Mouse (Mus musculus): ENCODE data around the gene Gm21834.

Gm21834 gene

DNA sequence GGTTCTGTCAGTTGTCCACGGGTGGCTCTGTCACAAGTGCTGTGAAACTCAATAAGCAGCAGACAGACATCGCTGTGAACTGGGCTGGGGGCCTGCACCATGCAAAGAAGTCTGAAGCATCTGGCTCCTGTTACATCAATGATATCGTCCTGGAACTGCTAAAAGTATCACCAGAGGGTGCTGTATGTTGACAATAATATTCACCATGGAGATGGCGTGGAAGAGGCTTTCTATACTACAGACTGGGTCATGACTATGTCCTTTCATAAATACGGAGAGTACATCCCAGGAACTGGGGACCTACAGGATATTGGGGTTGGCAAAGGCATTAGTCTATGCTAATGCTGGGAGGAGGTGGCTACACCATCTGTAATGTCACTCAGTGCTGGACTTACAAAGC lies at the start of gene Gm21834:
TSS of gene Gm21834 (minus strand) at position 101 of the 400 bp plus-strand sequence.
- no peak for DNase-seq (ENCODE audit: inconsistent age in 2 of 2, low spot score in 1 of 2)

DNA sequence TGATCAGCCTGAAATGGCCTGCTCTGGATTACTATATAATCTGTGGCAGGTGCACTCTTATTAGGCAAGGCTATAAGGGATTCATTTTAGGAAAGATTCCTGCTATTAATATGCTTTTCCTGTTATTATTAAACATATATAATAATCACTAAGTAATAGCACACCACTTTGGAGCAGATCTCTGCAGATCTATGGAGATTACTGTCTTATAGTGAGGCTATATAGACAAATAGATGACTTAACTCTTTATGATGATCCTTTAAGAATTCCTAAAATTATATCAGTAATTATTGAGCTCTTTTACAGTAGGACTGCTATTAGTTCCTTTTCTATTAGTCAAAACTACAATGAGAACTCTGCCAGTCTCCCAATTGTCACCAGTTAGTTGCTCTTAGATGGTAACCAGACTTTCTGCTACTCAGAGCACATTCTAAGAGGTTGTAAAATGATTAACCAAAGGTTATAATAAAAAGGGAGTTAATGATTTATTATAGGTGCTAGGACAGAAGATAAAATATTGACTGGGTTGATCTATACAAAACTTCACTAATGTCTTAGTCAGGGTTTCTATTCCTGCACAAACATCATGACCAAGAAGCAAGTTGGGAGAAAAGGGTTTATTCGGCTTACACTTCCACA lies 46.3 kb upstream of the Gm21834 start:
- DNase-seq (ENCODE audit: inconsistent age in 2 of 2, low spot score in 1 of 2), result no peak

DNA sequence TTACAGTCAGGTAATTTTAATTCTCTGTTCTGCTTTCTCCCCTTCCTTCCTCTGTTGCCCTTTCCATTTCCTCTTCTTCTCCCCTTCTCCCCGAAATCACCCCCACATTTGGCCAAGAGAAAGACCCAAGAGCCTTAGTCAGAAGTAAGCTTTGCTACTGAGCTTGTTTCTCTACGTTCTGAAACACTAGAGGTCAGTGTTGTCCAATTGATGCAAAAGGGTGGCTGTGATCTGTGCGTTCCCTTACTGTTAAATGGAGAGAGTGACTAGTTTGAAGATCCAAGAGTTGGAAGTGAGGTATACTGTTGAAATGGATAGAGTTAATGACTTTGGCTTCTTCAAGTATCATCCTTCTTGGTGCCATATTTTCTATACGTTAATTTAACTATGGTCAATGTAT lies 28.9 kb upstream of the Gm21834 start:
- DNase-seq (ENCODE audit: inconsistent age in 2 of 2, low spot score in 1 of 2), result peak in 1 of 2 experiments; percentile 67

DNA sequence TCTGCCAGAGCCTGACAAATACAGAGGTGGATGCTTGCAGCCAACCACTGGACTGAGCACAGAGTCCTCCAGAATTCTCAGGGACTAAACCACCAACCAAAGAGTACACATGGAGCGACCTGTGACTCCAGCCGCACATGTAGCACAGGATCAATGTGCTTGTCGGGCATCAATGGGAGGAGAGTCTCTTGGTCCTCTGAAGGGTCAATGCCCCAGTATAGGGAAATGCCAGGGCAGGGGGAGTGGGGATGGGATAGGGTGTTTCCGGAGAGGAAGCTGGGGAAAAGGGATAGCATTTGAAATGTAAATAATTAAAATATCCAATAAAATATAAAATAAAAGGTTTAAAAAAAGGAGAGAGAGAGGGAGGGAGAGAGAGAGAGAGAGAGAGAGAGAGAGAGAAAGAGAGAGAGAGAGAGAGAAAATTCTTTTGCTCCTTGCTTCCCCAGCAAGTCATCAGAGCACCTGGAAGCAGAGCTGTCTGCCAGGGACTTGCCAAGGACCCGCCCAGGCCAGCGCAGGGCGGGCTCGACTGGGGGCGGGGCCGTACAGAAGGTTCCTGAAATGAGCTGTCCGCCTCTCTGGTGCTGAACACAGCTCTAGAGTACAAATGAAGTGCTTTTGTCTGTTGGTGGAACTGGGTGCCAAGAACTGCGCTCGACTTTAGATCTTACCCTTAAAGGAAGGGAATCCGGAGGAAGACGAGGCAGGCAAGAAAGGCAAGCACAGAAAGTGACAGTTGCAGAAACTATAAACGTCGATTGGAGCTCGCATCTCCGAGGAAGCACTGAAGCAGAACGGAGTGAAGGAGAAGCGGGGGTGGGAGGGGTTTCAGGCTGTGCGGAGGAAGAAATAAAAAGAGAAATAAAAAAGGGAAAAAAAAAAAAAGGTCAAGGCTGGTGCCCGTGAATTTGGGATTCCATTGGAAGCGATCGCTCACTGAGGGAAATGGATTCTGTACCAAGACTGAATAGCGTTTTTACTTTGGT lies 26.9 kb upstream of the Gm21834 start, which contains the start of gene Cntnap5c:
TSS of gene Cntnap5c (plus strand) at position 949 of the 989 bp plus-strand sequence.
- DNase-seq (ENCODE audit: inconsistent age in 2 of 2, low spot score in 1 of 2), result peak; percentile 39 to 82

DNA sequence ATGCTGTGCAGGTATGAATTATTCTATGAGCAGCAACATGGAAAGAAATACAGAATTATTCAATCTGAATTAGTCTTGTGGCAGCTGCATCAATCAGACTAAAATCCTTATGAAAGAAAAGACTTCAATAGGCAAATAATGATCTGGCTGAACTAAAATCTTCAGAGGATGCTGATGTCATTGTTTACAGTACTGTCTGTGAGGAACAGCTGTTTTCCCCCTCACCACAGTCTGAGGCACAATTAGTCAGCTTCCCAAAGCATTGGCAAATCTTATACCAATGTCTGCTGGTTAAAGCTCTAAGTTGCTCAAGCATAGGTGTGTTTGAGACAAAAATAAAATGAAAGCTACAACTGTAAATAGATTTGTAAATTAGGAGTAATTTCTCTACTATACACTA lies 25.3 kb upstream of the Gm21834 start:
- no peak for DNase-seq (ENCODE audit: inconsistent age in 2 of 2, low spot score in 1 of 2)

DNA sequence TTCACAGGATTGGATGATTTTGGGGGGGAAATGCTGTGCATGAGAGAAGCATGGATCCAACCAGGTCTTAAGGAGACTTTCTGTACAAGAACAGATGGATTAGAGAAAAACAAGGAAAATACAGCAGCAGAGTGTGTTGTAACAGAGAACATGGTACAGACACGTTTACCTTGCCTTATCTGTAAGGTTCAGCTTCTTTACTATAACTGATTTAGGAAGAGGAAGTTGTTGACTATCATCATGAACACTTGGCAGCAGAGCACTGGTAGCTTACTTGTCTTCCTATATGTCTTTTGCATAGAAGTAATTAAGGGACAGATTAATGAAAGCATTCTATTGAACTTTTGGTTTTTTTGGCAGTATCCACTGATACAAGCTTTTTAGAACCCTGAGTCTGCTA lies 16.0 kb upstream of the Gm21834 start:
- DNase-seq (ENCODE audit: inconsistent age in 2 of 2, low spot score in 1 of 2), result no peak

DNA sequence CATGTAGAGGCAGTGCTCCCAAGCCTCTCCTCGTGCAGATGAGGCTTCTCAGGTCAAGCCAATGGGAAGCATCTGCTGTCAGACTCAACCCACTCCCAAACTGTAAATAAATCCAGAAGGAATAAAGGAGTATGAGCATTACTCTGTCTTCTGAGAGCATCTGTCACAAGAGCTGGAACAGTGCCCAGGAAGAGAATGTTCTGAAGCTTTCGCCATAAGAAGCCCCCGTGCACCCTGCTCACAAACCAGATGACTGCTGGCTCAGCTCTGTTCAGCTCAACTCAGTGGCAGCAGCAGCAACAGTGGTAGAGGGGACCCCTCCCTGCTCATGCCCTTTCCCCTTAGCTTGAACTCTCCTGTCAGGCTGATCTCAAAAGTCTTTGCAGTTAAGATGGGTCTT lies 47.2 kb downstream of the Gm21834 start:
- DNase-seq (ENCODE audit: inconsistent age in 2 of 2, low spot score in 1 of 2), result no peak
